Mouse (Mus musculus) lung, postnatal 0 days (tissue): Measurements from ENCODE around the gene Ptgs2.

Experiments
- CTCF ChIP-seq: IDR thresholded peaks from 2 replicates; pipeline ENCODE4 v1.5.1; 2016; ENCODE audit warnings: antibody characterized with exemption, mild to moderate bottlenecking
- EP300 ChIP-seq: IDR thresholded peaks from 2 replicates; pipeline ENCODE4 v1.6.1; 2016; ENCODE audit warnings: antibody characterized with exemption, mild to moderate bottlenecking, control low read depth

DNA sequence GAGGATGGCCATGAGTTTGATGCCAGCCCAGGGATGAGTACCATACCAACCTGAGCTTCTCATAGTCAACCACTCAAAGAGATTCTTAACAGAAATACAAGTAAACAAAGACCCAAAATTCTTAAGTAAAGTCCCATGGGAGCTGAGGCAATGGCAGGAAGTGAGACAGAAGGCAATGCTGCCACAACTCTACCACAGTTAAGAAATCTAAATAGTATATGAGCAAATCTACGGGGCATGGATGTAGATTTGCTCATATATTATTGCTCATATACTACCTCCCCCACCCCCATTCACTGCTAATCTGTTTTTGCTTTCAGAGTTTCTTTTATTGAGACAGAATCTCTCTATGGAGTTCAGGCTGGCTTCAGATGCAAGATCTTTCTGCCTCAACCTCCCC, 34.1 kb upstream of the Ptgs2 start:
- TF ChIP-seq CTCF = no peak
- TF ChIP-seq EP300 = no peak
